Mouse (Mus musculus): ENCODE results near the gene Invs.

- TF ChIP-seq CTCF (IDR thresholded peaks at IDR 0.05; ENCODE audit: low read depth, low read length) (no peak), POLR2A (IDR thresholded peaks at IDR 0.05; ENCODE audit: borderline replicate concordance, low read depth, low read length) (no peak)
Measured at GRCm38 (mm10) chr4:48428054-48428453, 148.5 kb downstream of the Invs start.
